Mouse (Mus musculus): ENCODE measurements around the gene Cast.

Gene Cast

GRCm38 (mm10) chr13:74808152-74808929 is at the start of gene Cast:
Gene Cast, minus strand, starts transcription at chr13:74808810.
- DNase-seq, result peak; percentile 81 to 85

GRCm38 (mm10) chr13:74854338-74855047 is 45.9 kb upstream of the Cast start:
- peak; percentile 48 to 78 for DNase-seq

GRCm38 (mm10) chr13:74850823-74851222 is 42.2 kb upstream of the Cast start:
- no peak for DNase-seq

- no peak for DNase-seq
Observed at GRCm38 (mm10) chr13:74845886-74846285, 37.3 kb upstream of the Cast start.

- no peak for DNase-seq
Observed at GRCm38 (mm10) chr13:74834543-74834942, 25.9 kb upstream of the Cast start.

- no peak for DNase-seq
Observed at GRCm38 (mm10) chr13:74822095-74822494, 13.5 kb upstream of the Cast start.

- DNase-seq, result no peak
Observed at GRCm38 (mm10) chr13:74815753-74816152, 7.1 kb upstream of the Cast start.

- peak; percentile 87 to 91 for DNase-seq
Observed at GRCm38 (mm10) chr13:74807446-74808151, 1.0 kb downstream of the Cast start.

GRCm38 (mm10) chr13:74806934-74807333 is 1.7 kb downstream of the Cast start:
- DNase-seq, result no peak

GRCm38 (mm10) chr13:74794435-74794834 is 14.2 kb downstream of the Cast start:
- DNase-seq, result no peak

GRCm38 (mm10) chr13:74787681-74788080 is 20.9 kb downstream of the Cast start:
- DNase-seq, result no peak

- no peak for DNase-seq
Observed at GRCm38 (mm10) chr13:74772151-74772550, 36.5 kb downstream of the Cast start.

GRCm38 (mm10) chr13:74770480-74770879 is 38.1 kb downstream of the Cast start:
- peak; percentile 94 to 95 for DNase-seq

GRCm38 (mm10) chr13:74769871-74770270 is 38.7 kb downstream of the Cast start:
- peak in 1 of 2 experiments; percentile 9 for DNase-seq

- no peak for DNase-seq
Observed at GRCm38 (mm10) chr13:74767186-74767585, 41.4 kb downstream of the Cast start.

- DNase-seq, result no peak
Observed at GRCm38 (mm10) chr13:74762741-74763140, 45.9 kb downstream of the Cast start.

- no peak for DNase-seq
Observed at GRCm38 (mm10) chr13:74759152-74759551, 49.5 kb downstream of the Cast start.

GRCm38 (mm10) chr13:74743219-74743618 is 65.4 kb downstream of the Cast start:
- no peak for DNase-seq

GRCm38 (mm10) chr13:74736396-74736795 is 72.2 kb downstream of the Cast start:
- no peak for DNase-seq

GRCm38 (mm10) chr13:74735834-74736233 is 72.8 kb downstream of the Cast start:
- DNase-seq, result no peak

- no peak for DNase-seq
Observed at GRCm38 (mm10) chr13:74733726-74734125, 74.9 kb downstream of the Cast start.

GRCm38 (mm10) chr13:74719002-74719401 is 89.6 kb downstream of the Cast start:
- DNase-seq, result no peak

- no peak for DNase-seq
Observed at GRCm38 (mm10) chr13:74696225-74696624, 112.4 kb downstream of the Cast start.
